Mouse (Mus musculus): ENCODE measurements around the gene Erv3. TPM values are rescaled to one million over a fixed set of nuclear protein-coding genes. Genes with fewer than 3 reads are reported as not detected.

Gene Erv3
- polyA plus RNA-seq, 1 experiment from 2014 or later: not detected

Other genes with a start within 250 kb of the Erv3 start
- 45.1 and 47.4 TPM in 2 replicates for gene Prnp, start 50.2 kb upstream of the Erv3 start, polyA plus RNA-seq (2015; fragmentation: Nextera tagmentation; extraction: Ambion mirVana)
- not detected in 2 replicates for gene Prn, start 50.2 kb upstream of the Erv3 start, polyA plus RNA-seq (2015; fragmentation: Nextera tagmentation; extraction: Ambion mirVana)
- 18.9 and 20.8 TPM in 2 replicates for gene Prnd, start 91.1 kb upstream of the Erv3 start, polyA plus RNA-seq (2015; fragmentation: Nextera tagmentation; extraction: Ambion mirVana)
- 8.4 and 11.3 TPM in 2 replicates for gene Rassf2, start 170.5 kb upstream of the Erv3 start, polyA plus RNA-seq (2015; fragmentation: Nextera tagmentation; extraction: Ambion mirVana)